Mouse (Mus musculus): ENCODE results near the gene Mff. TPM values are rescaled to one million over a fixed set of nuclear protein-coding genes. Genes with fewer than 3 reads are reported as not detected.

The Mff gene
- 350 and 364 TPM in 2 replicates for polyA plus RNA-seq (2015; fragmentation: Nextera tagmentation; extraction: Ambion mirVana)

GRCm38 (mm10) chr1:82724339-82725025 lies at the start of gene Mff:
TSS of gene Mff (plus strand) at chr1:82724890.
- peak; percentile 99 for ATAC-seq (ENCODE audit: low FRiP score)
- peaks cover 36% of the 10 kb centered on the region for H3K27me3 ChIP-seq
- H3K4me3 ChIP-seq, result peak within 1 kb of the TSS; percentile 88
- 10% methylated on average over 38 of the region's 38 CpGs for WGBS
- peak within 1 kb of the TSS; percentile 80 for H3K27ac ChIP-seq
- peak within 1 kb of the TSS; percentile 90 for H3K4me2 ChIP-seq
- peak within 1 kb of the TSS; percentile 95 for H3K9ac ChIP-seq
- peaks cover 12% of the 10 kb centered on the region for H3K36me3 ChIP-seq
- peaks cover 10% of the 10 kb centered on the region for H3K4me1 ChIP-seq (replicated peaks)
- H3K9me3 ChIP-seq, result no peaks in the 10 kb centered on the region

GRCm38 (mm10) chr1:82686328-82686727 lies 38.4 kb upstream of the Mff start:
- no peak overlapping the region for H3K4me3 ChIP-seq
- H3K27ac ChIP-seq, result no peak overlapping the region
- ATAC-seq (ENCODE audit: low FRiP score), result no peak
- no peaks in the 10 kb centered on the region for H3K9me3 ChIP-seq
- no peaks in the 10 kb centered on the region; the same call in 1 of the 2 replicates for H3K27me3 ChIP-seq
- peaks cover 4% of the 10 kb centered on the region for H3K4me1 ChIP-seq (replicated peaks)
- no peak overlapping the region for H3K9ac ChIP-seq
- no peaks in the 10 kb centered on the region for H3K36me3 ChIP-seq
- no peak overlapping the region for H3K4me2 ChIP-seq
- WGBS, result 91% methylated on average over 5 of the region's 5 CpGs

GRCm38 (mm10) chr1:82686866-82687265 lies 37.8 kb upstream of the Mff start:
- no peak for ATAC-seq (ENCODE audit: low FRiP score)
- no peaks in the 10 kb centered on the region; the same call in 1 of the 2 replicates for H3K27me3 ChIP-seq
- no peak overlapping the region for H3K4me3 ChIP-seq

GRCm38 (mm10) chr1:82687931-82688330 lies 36.8 kb upstream of the Mff start:
- Histone ChIP-seq H3K4me3 (no peak overlapping the region), H3K36me3 (no peaks in the 10 kb centered on the region), H3K4me1 (replicated peaks) (peaks cover 4% of the 10 kb centered on the region), H3K9ac (no peak overlapping the region), H3K4me2 (no peak overlapping the region), H3K9me3 (no peaks in the 10 kb centered on the region), H3K27me3 (no peaks in the 10 kb centered on the region; the same call in 1 of the 2 replicates), H3K27ac (no peak overlapping the region)
- ATAC-seq (ENCODE audit: low FRiP score), result no peak
- WGBS, result 49% methylated on average over 6 of the region's 6 CpGs

More at GRCm38 (mm10) chr1:82686866-82687265, 37.8 kb upstream of the Mff start:
- Histone ChIP-seq H3K9me3 (no peaks in the 10 kb centered on the region), H3K4me2 (no peak overlapping the region), H3K27ac (no peak overlapping the region), H3K36me3 (no peaks in the 10 kb centered on the region), H3K9ac (no peak overlapping the region), H3K4me1 (replicated peaks) (peaks cover 4% of the 10 kb centered on the region)
- 88% methylated on average over 2 of the region's 2 CpGs for WGBS

GRCm38 (mm10) chr1:82695915-82696314 lies 28.8 kb upstream of the Mff start:
- H3K27ac ChIP-seq, result no peak overlapping the region
- H3K9ac ChIP-seq, result no peak overlapping the region
- H3K27me3 ChIP-seq, result 0 out of 2 replicates have a peak, but pooled peaks cover 3% of the 10 kb centered on the region
- H3K36me3 ChIP-seq, result no peaks in the 10 kb centered on the region
- ATAC-seq (ENCODE audit: low FRiP score), result no peak
- H3K4me3 ChIP-seq, result no peak overlapping the region
- H3K4me2 ChIP-seq, result no peak overlapping the region
- H3K4me1 ChIP-seq (replicated peaks), result no peaks in the 10 kb centered on the region
- no peaks in the 10 kb centered on the region for H3K9me3 ChIP-seq
- WGBS, result 53% methylated on average over 3 of the region's 3 CpGs

- no peaks in the 10 kb centered on the region for H3K36me3 ChIP-seq
- no peaks in the 10 kb centered on the region for H3K4me1 ChIP-seq (replicated peaks)
- no peak overlapping the region for H3K4me3 ChIP-seq
- H3K4me2 ChIP-seq, result no peak overlapping the region
- no peak for ATAC-seq (ENCODE audit: low FRiP score)
- no peaks in the 10 kb centered on the region for H3K9me3 ChIP-seq
- WGBS, result 89% methylated on average over 9 of the region's 9 CpGs
- no peak overlapping the region for H3K9ac ChIP-seq
- H3K27ac ChIP-seq, result no peak overlapping the region
- H3K27me3 ChIP-seq, result peaks cover 36% of the 10 kb centered on the region
These were observed 6.7 kb upstream of the Mff start for GRCm38 (mm10) chr1:82717816-82718512.

GRCm38 (mm10) chr1:82725026-82725874 lies 560 bp downstream of the Mff start:
- H3K4me2 ChIP-seq, result peak overlapping the region; percentile 90
- peak; percentile 98 for ATAC-seq (ENCODE audit: low FRiP score)
- H3K27me3 ChIP-seq, result peaks cover 30% of the 10 kb centered on the region
- peak overlapping the region; percentile 95 for H3K9ac ChIP-seq
- WGBS, result under 1% methylated on average over 37 of the region's 37 CpGs
- peak overlapping the region; percentile 80 for H3K27ac ChIP-seq
- H3K4me3 ChIP-seq, result peak overlapping the region; percentile 88
- H3K4me1 ChIP-seq (replicated peaks), result peaks cover 10% of the 10 kb centered on the region
- H3K36me3 ChIP-seq, result peaks cover 20% of the 10 kb centered on the region
- no peaks in the 10 kb centered on the region for H3K9me3 ChIP-seq

GRCm38 (mm10) chr1:82725875-82726185 lies 1.1 kb downstream of the Mff start:
- WGBS, result 53% methylated on average over 4 of the region's 4 CpGs
- H3K9ac ChIP-seq, result peak overlapping the region; percentile 95
- no peak overlapping the region for H3K27ac ChIP-seq
- peaks cover 10% of the 10 kb centered on the region for H3K4me1 ChIP-seq (replicated peaks)
- peaks cover 24% of the 10 kb centered on the region for H3K36me3 ChIP-seq
- no peaks in the 10 kb centered on the region for H3K9me3 ChIP-seq
- H3K4me2 ChIP-seq, result peak overlapping the region; percentile 90
- peak overlapping the region; percentile 88 for H3K4me3 ChIP-seq
- no peak for ATAC-seq (ENCODE audit: low FRiP score)
- peaks cover 24% of the 10 kb centered on the region for H3K27me3 ChIP-seq

- Histone ChIP-seq H3K4me2 (no peak overlapping the region), H3K36me3 (peaks cover 30% of the 10 kb centered on the region), H3K4me3 (no peak overlapping the region), H3K27me3 (peaks cover 17% of the 10 kb centered on the region), H3K9me3 (no peaks in the 10 kb centered on the region), H3K27ac (no peak overlapping the region), H3K9ac (no peak overlapping the region), H3K4me1 (replicated peaks) (peaks cover 10% of the 10 kb centered on the region)
- 94% methylated on average over 5 of the region's 5 CpGs for WGBS
- ATAC-seq (ENCODE audit: low FRiP score), result no peak
These were observed 1.8 kb downstream of the Mff start for GRCm38 (mm10) chr1:82726482-82726881.

GRCm38 (mm10) chr1:82733357-82733756 lies 8.7 kb downstream of the Mff start:
- H3K27ac ChIP-seq, result no peak overlapping the region
- no peak for ATAC-seq (ENCODE audit: low FRiP score)
- 93% methylated on average over 1 of the region's 1 CpGs for WGBS
- H3K4me1 ChIP-seq (replicated peaks), result no peaks in the 10 kb centered on the region
- H3K9me3 ChIP-seq, result no peaks in the 10 kb centered on the region
- H3K4me3 ChIP-seq, result no peak overlapping the region
- no peaks in the 10 kb centered on the region for H3K27me3 ChIP-seq
- H3K4me2 ChIP-seq, result no peak overlapping the region
- peaks cover 83% of the 10 kb centered on the region for H3K36me3 ChIP-seq
- H3K9ac ChIP-seq, result no peak overlapping the region

GRCm38 (mm10) chr1:82738066-82738465 lies 13.4 kb downstream of the Mff start:
- ATAC-seq (ENCODE audit: low FRiP score), result no peak
- Histone ChIP-seq H3K36me3 (peaks cover 63% of the 10 kb centered on the region), H3K27me3 (no peaks in the 10 kb centered on the region), H3K4me3 (no peak overlapping the region), H3K9me3 (no peaks in the 10 kb centered on the region), H3K9ac (no peak overlapping the region), H3K4me1 (replicated peaks) (no peaks in the 10 kb centered on the region), H3K4me2 (no peak overlapping the region), H3K27ac (no peak overlapping the region)
- 87% methylated on average over 1 of the region's 1 CpGs for WGBS

GRCm38 (mm10) chr1:82741539-82741938 lies 16.8 kb downstream of the Mff start:
- no peak overlapping the region for H3K4me3 ChIP-seq
- H3K4me1 ChIP-seq (replicated peaks), result no peaks in the 10 kb centered on the region
- 92% methylated on average over 7 of the region's 7 CpGs for WGBS
- peaks cover 40% of the 10 kb centered on the region for H3K36me3 ChIP-seq
- H3K4me2 ChIP-seq, result no peak overlapping the region
- no peaks in the 10 kb centered on the region for H3K9me3 ChIP-seq
- H3K27ac ChIP-seq, result no peak overlapping the region
- ATAC-seq (ENCODE audit: low FRiP score), result no peak
- no peak overlapping the region for H3K9ac ChIP-seq
- no peaks in the 10 kb centered on the region for H3K27me3 ChIP-seq
